In genomic region chr19:12501370-12502347, GRCm38 (mm10) we compare ENCODE assay signal across 1 mouse cellular context.
TF ChIP-seq lines count a peak whose summit lies in the region.

Gene Dtx4, minus strand, starts transcription at chr19:12501454.

TF ChIP-seq in CH12.LX, 34 proteins besides CTCF, POLR2A, EP300 and RAD21 (continued from another document):
- TF ChIP-seq CHD1 (IDR thresholded peaks at IDR 0.05; ENCODE audit: low read depth, low read length), result no peak
- no peak for TF ChIP-seq GABPA (IDR thresholded peaks at IDR 0.05; ENCODE audit: insufficient replicate concordance, low read depth, low read length)
- 0 out of 2 replicates have a peak, but pooled peaks have one; percentile 62 for TF ChIP-seq MAZ (IDR thresholded peaks at IDR 0.05; ENCODE audit: low read depth, low read length)
- TF ChIP-seq POLR2AphosphoS2 (IDR thresholded peaks at IDR 0.05; ENCODE audit: low read depth, low read length), result no peak
- no peak for TF ChIP-seq CHD2 (IDR thresholded peaks at IDR 0.05; ENCODE audit: low read length)
- TF ChIP-seq ELF1 (IDR thresholded peaks at IDR 0.05; ENCODE audit: low read depth, low read length), result 0 out of 2 replicates have a peak, but pooled peaks have one; percentile 25
- no peak for TF ChIP-seq ZMIZ1 (IDR thresholded peaks at IDR 0.05; ENCODE audit: low read depth, low read length)
- peak; percentile 30; the same call in 1 of the 2 replicates for TF ChIP-seq MYC (IDR thresholded peaks at IDR 0.05; ENCODE audit: low read depth, low read length)
TF ChIP-seq in CH12.LX: peak in this region for 14.
